Mouse (Mus musculus): ENCODE results near the gene Gm10663.

The Gm10663 gene

GRCm38 (mm10) chr8:65087711-65088110 is 12.9 kb downstream of the Gm10663 start:
- DNase-seq (ENCODE audit: low spot score): no peak

- no peak for DNase-seq (ENCODE audit: low spot score)
Observed at GRCm38 (mm10) chr8:65088120-65088519, 13.3 kb downstream of the Gm10663 start.

- no peak for DNase-seq (ENCODE audit: low spot score)
Observed at GRCm38 (mm10) chr8:65089781-65090180, 14.9 kb downstream of the Gm10663 start.

- DNase-seq (ENCODE audit: low spot score): no peak
Observed at GRCm38 (mm10) chr8:65097760-65098415, 23.1 kb downstream of the Gm10663 start.

GRCm38 (mm10) chr8:65099735-65100134 is 24.9 kb downstream of the Gm10663 start:
- DNase-seq (ENCODE audit: low spot score): no peak

GRCm38 (mm10) chr8:65103632-65104031 is 28.8 kb downstream of the Gm10663 start:
- DNase-seq (ENCODE audit: low spot score): no peak

- no peak for DNase-seq (ENCODE audit: low spot score)
Observed at GRCm38 (mm10) chr8:65104041-65104440, 29.2 kb downstream of the Gm10663 start.

GRCm38 (mm10) chr8:65107936-65108718 is 33.3 kb downstream of the Gm10663 start:
- no peak for DNase-seq (ENCODE audit: low spot score)

- no peak for DNase-seq (ENCODE audit: low spot score)
Observed at GRCm38 (mm10) chr8:65108936-65109335, 34.1 kb downstream of the Gm10663 start.

- DNase-seq (ENCODE audit: low spot score): peak; percentile 86
Observed at GRCm38 (mm10) chr8:65110285-65110691, 35.5 kb downstream of the Gm10663 start.

- no peak for DNase-seq (ENCODE audit: low spot score)
Observed at GRCm38 (mm10) chr8:65112092-65112491, 37.3 kb downstream of the Gm10663 start.

GRCm38 (mm10) chr8:65126014-65126413 is 51.2 kb downstream of the Gm10663 start:
- no peak for DNase-seq (ENCODE audit: low spot score)

- DNase-seq (ENCODE audit: low spot score): no peak
Observed at GRCm38 (mm10) chr8:65126454-65126853, 51.6 kb downstream of the Gm10663 start.
